Mouse (Mus musculus) CH12.LX (cell line): ENCODE measurements at regions not wholly inside any gene's neighbourhood (a gene's known extent, or its start where the extent isn't known, plus 50 kb on each side); places are given as distances from the start of the nearest gene placed in this dataset.

ENCODE experiments used
- DNase-seq: peaks from one replicate; pipeline ENCODE4 v3.0.0-alpha.2; 2013; ENCODE audit errors: extremely low read depth
- H3K27ac ChIP-seq: 2 replicates; pipeline ENCODE4 v1.5.1; 2012; ENCODE audit warnings: low read depth, mild to moderate bottlenecking, control low read depth, moderate library complexity; ENCODE audit not compliant: insufficient read depth
- H3K27me3 ChIP-seq: replicated peaks from 2 replicates; pipeline ENCODE3; 2012; ENCODE audit warnings: inconsistent platforms
- H3K36me3 ChIP-seq, 2 experiments: replicated peaks in 1 of 2; 2 replicates each; pipeline versions ENCODE3 to v1.6.1; 2012; ENCODE audit warnings: inconsistent platforms in 1 of 2, low read length in 1 of 2, mild to moderate bottlenecking in 1 of 2, mixed read lengths in 1 of 2, moderate library complexity in 1 of 2; ENCODE audit not compliant: control insufficient read depth in 1 of 2, insufficient read depth in 1 of 2
- H3K4me1 ChIP-seq, 2 experiments: 2 replicates each; pipeline ENCODE4 v1.6.1; 2012; ENCODE audit warnings: inconsistent platforms in 1 of 2, moderate library complexity in 1 of 2; ENCODE audit not compliant: insufficient read depth in 2 of 2, control insufficient read depth in 1 of 2
- H3K4me2 ChIP-seq: 2 replicates; pipeline ENCODE4 v1.6.1; 2012; ENCODE audit warnings: low read depth, mild to moderate bottlenecking, control low read depth; ENCODE audit not compliant: poor library complexity, insufficient read depth, severe bottlenecking
- H3K4me3 ChIP-seq, 3 experiments: fragments of 150-350 bp in 1 of 3; sonication (generic) in 1 of 3; replicated peaks in 1 of 3; 2 replicates each; pipeline versions ENCODE3 to v1.5.1; 2011 to 2012; ENCODE audit warnings: low read depth in 2 of 3, low read length in 2 of 3, mild to moderate bottlenecking in 2 of 3, moderate library complexity in 2 of 3, control low read depth in 1 of 3, improper control_type of control experiment in 1 of 3, inconsistent platforms in 1 of 3, mixed read lengths in 1 of 3; ENCODE audit not compliant: poor library complexity in 1 of 3
- H3K79me2 ChIP-seq: replicated peaks from 2 replicates; pipeline ENCODE4 v1.6.1; 2012; ENCODE audit warnings: mild to moderate bottlenecking, moderate library complexity; ENCODE audit not compliant: control insufficient read depth, poor library complexity, insufficient read depth, severe bottlenecking; ENCODE audit errors: extremely low read depth
- H3K9ac ChIP-seq: 2 replicates; pipeline ENCODE4 v1.6.1; 2012; ENCODE audit warnings: low read depth, mild to moderate bottlenecking, control low read depth, moderate library complexity; ENCODE audit not compliant: insufficient read depth
- H3K9me3 ChIP-seq: replicated peaks from 2 replicates; pipeline ENCODE3; 2012; ENCODE audit warnings: low read length, inconsistent platforms, mixed read lengths
- BHLHE40 ChIP-seq: IDR thresholded peaks from 2 replicates; pipeline ENCODE4 v1.6.1; 2011; ENCODE audit warnings: mild to moderate bottlenecking, low read depth, low read length, improper control_type of control experiment
- CHD1 ChIP-seq: IDR thresholded peaks from 2 replicates; pipeline ENCODE4 v1.6.1; 2012; ENCODE audit warnings: low read depth, low read length, improper control_type of control experiment, inconsistent platforms
- E2F4 ChIP-seq: IDR thresholded peaks from 2 replicates; pipeline ENCODE4 v1.6.1; 2011; ENCODE audit warnings: low read depth, low read length, improper control_type of control experiment; ENCODE audit not compliant: insufficient replicate concordance
- ELF1 ChIP-seq: IDR thresholded peaks from 2 replicates; pipeline ENCODE4 v1.6.1; 2014; ENCODE audit warnings: low read depth, mild to moderate bottlenecking, inconsistent platforms, low read length, improper control_type of control experiment
- EP300 ChIP-seq: IDR thresholded peaks from 2 replicates; pipeline ENCODE4 v1.6.1; 2011; ENCODE audit warnings: low read length, improper control_type of control experiment
- GABPA ChIP-seq: IDR thresholded peaks from 2 replicates; pipeline ENCODE4 v1.6.1; 2012; ENCODE audit warnings: low read depth, low read length, improper control_type of control experiment, inconsistent platforms; ENCODE audit not compliant: insufficient replicate concordance
- IRF4 ChIP-seq: IDR thresholded peaks from 2 replicates; pipeline ENCODE4 v1.6.1; 2014; ENCODE audit warnings: low read depth, mild to moderate bottlenecking, inconsistent platforms, low read length, improper control_type of control experiment
- JUND ChIP-seq: conservative IDR thresholded peaks from 2 replicates; pipeline ENCODE4 v1.6.1; 2011; ENCODE audit warnings: low read depth, low read length, improper control_type of control experiment
- MEF2A ChIP-seq: IDR thresholded peaks from 2 replicates; pipeline ENCODE4 v1.6.1; 2014; ENCODE audit warnings: low read depth, mild to moderate bottlenecking, inconsistent platforms, low read length, improper control_type of control experiment, borderline replicate concordance
- MXI1 ChIP-seq: IDR thresholded peaks from 2 replicates; pipeline ENCODE4 v1.6.1; 2011; ENCODE audit warnings: mild to moderate bottlenecking, low read depth, low read length, improper control_type of control experiment
- NELFE ChIP-seq: IDR thresholded peaks from 2 replicates; pipeline ENCODE4 v1.6.1; 2011; ENCODE audit warnings: low read depth, low read length, improper control_type of control experiment
- POLR2A ChIP-seq: IDR thresholded peaks from 2 replicates; pipeline ENCODE4 v1.6.1; 2011; ENCODE audit warnings: low read depth, mild to moderate bottlenecking, improper control_type of control experiment, low read length
- POLR2AphosphoS2 ChIP-seq: IDR thresholded peaks from 2 replicates; pipeline ENCODE4 v1.6.1; 2011; ENCODE audit warnings: low read depth, low read length, improper control_type of control experiment
- RCOR1 ChIP-seq: conservative IDR thresholded peaks from 2 replicates; pipeline ENCODE4 v1.6.1; 2012; ENCODE audit warnings: low read depth, mild to moderate bottlenecking, inconsistent platforms, low read length, improper control_type of control experiment
- SIN3A ChIP-seq: IDR thresholded peaks from 2 replicates; pipeline ENCODE4 v1.6.1; 2012; ENCODE audit warnings: low read length, improper control_type of control experiment, inconsistent platforms
- TCF12 ChIP-seq: IDR thresholded peaks from 2 replicates; pipeline ENCODE4 v1.6.1; 2014; ENCODE audit warnings: low read depth, mild to moderate bottlenecking, inconsistent platforms, low read length, improper control_type of control experiment
- ZKSCAN1 ChIP-seq: IDR thresholded peaks from 2 replicates; pipeline ENCODE4 v1.6.1; 2012; ENCODE audit warnings: low read depth, inconsistent platforms, low read length, improper control_type of control experiment, borderline replicate concordance
- ZMIZ1 ChIP-seq: IDR thresholded peaks from 2 replicates; pipeline ENCODE4 v1.6.1; 2012; ENCODE audit warnings: low read depth, mild to moderate bottlenecking, inconsistent platforms, low read length, improper control_type of control experiment
- dilution Hi-C: fragments of 300-500 bp; cut with MboI; formaldehyde crosslinking; loops from 2 replicates; pipeline ENCODE4 v1.14.3; 2020; ENCODE audit warnings: low sequenced_read_pairs; ENCODE audit not compliant: extremely low pct_unique_long_range_greater_than_20kb, extremely low pct_ligation_motif_present
- in situ Hi-C: fragments of 300-500 bp; cut with MboI; formaldehyde crosslinking; loops from 3 replicates; pipeline ENCODE4 v1.14.3; 2019; ENCODE audit warnings: low sequenced_read_pairs, low pct_ligation_motif_present, low pct_unique_long_range_greater_than_20kb, mixed read lengths

- Histone ChIP-seq H3K4me1 (peaks cover 4 to 33% of the 10 kb centered on the region in 2 experiments; a peak in 3 of 4 replicates), H3K9ac (no peak overlapping the region), H3K4me3 (no peak overlapping the region), H3K36me3 (no peaks in the 10 kb centered on the region), H3K4me2 (no peak overlapping the region), H3K79me2 (no peaks in the 10 kb centered on the region), H3K27me3 (no peaks in the 10 kb centered on the region), H3K9me3 (no peaks in the 10 kb centered on the region), H3K27ac (no peak overlapping the region)
- in situ Hi-C loops (no loop called here), dilution Hi-C loops (no loop called here)
- DNase-seq: no peak
- TF ChIP-seq GABPA (no peak), BHLHE40 (no peak), MXI1 (no peak), ZMIZ1 (no peak), ZKSCAN1 (no peak), NELFE (no peak), TCF12 (no peak), EP300 (no peak), IRF4 (no peak), E2F4 (no peak), JUND (no peak), SIN3A (no peak), POLR2A (no peak), CHD1 (no peak)
These were observed 254.2 kb upstream of the Pex5l start for GRCm38 (mm10) chr3:33397217-33397616.

- Histone ChIP-seq H3K4me1 (peaks cover 0 to 27% of the 10 kb centered on the region in 2 experiments; a peak in 2 of 4 replicates), H3K27ac (no peak overlapping the region), H3K79me2 (no peaks in the 10 kb centered on the region), H3K27me3 (no peaks in the 10 kb centered on the region), H3K9me3 (no peaks in the 10 kb centered on the region), H3K36me3 (no peaks in the 10 kb centered on the region), H3K9ac (no peak overlapping the region), H3K4me2 (no peak overlapping the region), H3K4me3 (no peak overlapping the region)
- DNase-seq: no peak
- in situ Hi-C loops (no loop called here), dilution Hi-C loops (no loop called here)
- TF ChIP-seq MEF2A: no peak
- no peak for TF ChIP-seq JUND
- no peak for TF ChIP-seq RCOR1
- TF ChIP-seq CHD1: no peak
- no peak for TF ChIP-seq ELF1
- TF ChIP-seq GABPA: no peak
- no peak for TF ChIP-seq ZMIZ1
- TF ChIP-seq POLR2AphosphoS2: no peak
- TF ChIP-seq, all 38 proteins: peak for 0
These were observed 249.4 kb upstream of the Pex5l start for GRCm38 (mm10) chr3:33392541-33392822.
